ENCODE assay signal across 10 mouse cellular contexts in the genomic region with DNA sequence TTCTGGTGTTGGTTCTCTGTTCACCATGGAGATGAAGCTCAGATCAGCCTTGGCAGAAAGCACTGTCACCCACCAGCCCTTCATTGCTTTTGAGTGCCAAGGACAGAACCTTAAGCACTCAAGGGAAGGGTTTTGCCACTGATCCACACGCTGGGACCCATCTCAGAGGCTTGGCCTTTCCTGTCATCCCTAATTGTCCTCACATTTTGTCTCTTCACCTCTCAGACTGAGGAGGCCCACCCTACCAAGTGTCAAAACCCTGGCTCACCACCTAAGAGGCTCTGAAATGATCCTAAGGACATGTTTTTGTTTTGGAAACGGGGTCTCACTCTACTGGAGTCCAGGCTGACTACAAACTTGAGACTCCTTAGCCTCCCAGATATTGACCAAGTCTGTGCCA.
"Had no signal": no experiment of that assay in that cellular context is flagged by ENCODE, and none has a peak within 500 bp of the region (broad histone marks: within the 10 kb centered on the region; RNA-seq: fewer than 3 reads in every experiment).

No protein-coding gene starts in this region.

- H3K9ac ChIP-seq: kidney, embryonic 15.5 days; limb, embryonic 15.5 days; liver, embryonic 13.5 days; midbrain, embryonic 13.5 days; neural tube, embryonic 12.5 days; stomach, embryonic 15.5 days had no signal

- H3K27ac ChIP-seq: kidney, embryonic 15.5 days; limb, embryonic 15.5 days; liver, embryonic 13.5 days; midbrain, embryonic 13.5 days; neural tube, embryonic 12.5 days; stomach, embryonic 15.5 days had no signal

- H3K4me3 ChIP-seq: kidney, embryonic 15.5 days; limb, embryonic 15.5 days; liver, embryonic 13.5 days; midbrain, embryonic 13.5 days; myocyte; neural tube, embryonic 12.5 days; stomach, embryonic 15.5 days had no signal

- H3K4me2 ChIP-seq: kidney, embryonic 15.5 days; limb, embryonic 15.5 days; liver, embryonic 13.5 days; midbrain, embryonic 13.5 days; neural tube, embryonic 12.5 days; stomach, embryonic 15.5 days had no signal

- DNase-seq: kidney, adult 18-20 months; kidney, postnatal 14 days; liver, embryonic 13.5 days; lung, adult 18-20 months had no signal

- H3K9me3 ChIP-seq: kidney, embryonic 15.5 days; limb, embryonic 15.5 days; liver, embryonic 13.5 days; midbrain, embryonic 13.5 days; neural tube, embryonic 12.5 days; stomach, embryonic 15.5 days had no signal

- ATAC-seq: midbrain, embryonic 13.5 days had no signal

- H3K27me3 ChIP-seq: kidney, embryonic 15.5 days; limb, embryonic 15.5 days; liver, embryonic 13.5 days; midbrain, embryonic 13.5 days; neural tube, embryonic 12.5 days; stomach, embryonic 15.5 days had no signal
